Mouse (Mus musculus): Measurements from ENCODE around the gene Susd4.

DNA sequence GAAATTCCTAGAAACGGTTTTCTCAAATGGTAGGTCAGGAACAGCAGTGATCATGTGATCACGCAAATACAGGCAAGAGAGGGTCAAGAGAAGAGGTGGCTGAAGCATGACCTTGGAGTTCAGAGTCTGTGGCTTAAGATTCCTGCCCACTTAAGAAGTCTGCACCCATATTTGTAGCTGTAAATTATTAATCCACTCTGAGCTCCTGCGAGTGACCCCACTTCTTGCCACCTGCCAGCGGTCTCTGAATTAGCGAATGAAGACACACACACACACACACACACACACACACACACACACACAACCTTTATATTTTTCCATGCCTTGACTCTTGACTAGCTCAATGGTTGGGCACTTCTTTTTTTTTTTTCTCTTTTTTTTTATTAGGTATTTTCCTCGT lies 99.7 kb downstream of the Susd4 start:
- TF ChIP-seq POLR2A (IDR thresholded peaks at IDR 0.05; ENCODE audit: control insufficient read depth, extremely low read depth, insufficient read depth, low read length, poor library complexity) (no peak), CTCF (IDR thresholded peaks at IDR 0.05; ENCODE audit: borderline replicate concordance, control insufficient read depth, extremely low read depth, insufficient read depth, low read length, poor library complexity) (no peak)

Data from thymus, adult 2 months (tissue).